In genomic region chr3:87804038-87804677, GRCm38 (mm10) we compare ENCODE assay signal across 8 mouse cellular contexts. TPM values are rescaled to one million over a fixed set of nuclear protein-coding genes. Genes with fewer than 3 reads are reported as not detected.
A peak's percentile ranks its signal among the peaks of the same experiment; 100 is the strongest.
DNase-seq lines count a peak whose midpoint lies in the region; ATAC-seq and TF ChIP-seq lines count a peak whose summit lies in the region.

No protein-coding gene starts in this region.

- no peak for TF ChIP-seq EP300 in lung, postnatal 0 days (IDR thresholded peaks at IDR 0.05)

- TF ChIP-seq POLR2A in olfactory bulb, adult 2 months (IDR thresholded peaks at IDR 0.05; ENCODE audit: insufficient read depth, low read depth, low read length): no peak

- H3K36me3 ChIP-seq in lung, postnatal 0 days (ENCODE audit: insufficient read depth, low read length): no peaks in the 10 kb centered on the region
- no peaks in the 10 kb centered on the region for H3K36me3 ChIP-seq in embryonic facial prominence, embryonic 13.5 days
- H3K36me3 ChIP-seq in limb, embryonic 11.5 days (ENCODE audit: control insufficient read depth, insufficient read depth, low read length): no peaks in the 10 kb centered on the region

- H3K27ac ChIP-seq in lung, postnatal 0 days (ENCODE audit: low read length): no peak overlapping the region
- H3K27ac ChIP-seq in embryonic facial prominence, embryonic 13.5 days: no peak overlapping the region
- H3K27ac ChIP-seq in limb, embryonic 11.5 days (replicated peaks; ENCODE audit: low read depth, low read length): no peak overlapping the region
- H3K27ac ChIP-seq in olfactory bulb, adult 2 months (ENCODE audit: insufficient read depth, low read depth, low read length): no peak overlapping the region

- peak; percentile 32 for ATAC-seq in lung, postnatal 0 days
- ATAC-seq in embryonic facial prominence, embryonic 13.5 days (ENCODE audit: insufficient number of reproducible peaks, insufficient read depth, low FRiP score, low TSS enrichment, low read depth): no peak
- 0 out of 2 replicates have a peak, but pooled peaks have one; percentile 13 for ATAC-seq in limb, embryonic 11.5 days (ENCODE audit: insufficient number of reproducible peaks, low FRiP score, low TSS enrichment, low read depth)

- no peaks in the 10 kb centered on the region for H3K4me1 ChIP-seq in lung, postnatal 0 days (ENCODE audit: insufficient read depth, low read depth, low read length)
- peaks cover 11% of the 10 kb centered on the region for H3K4me1 ChIP-seq in embryonic facial prominence, embryonic 13.5 days
- H3K4me1 ChIP-seq in limb, embryonic 11.5 days (ENCODE audit: control insufficient read depth, insufficient read depth, low read length): 0 out of 2 replicates have a peak, but pooled peaks cover 6% of the 10 kb centered on the region
- H3K4me1 ChIP-seq in olfactory bulb, adult 2 months (ENCODE audit: control insufficient read depth, insufficient read depth, low read length): peaks cover 8% of the 10 kb centered on the region

- H3K4me2 ChIP-seq in lung, postnatal 0 days (replicated peaks; ENCODE audit: low read depth, low read length): peak overlapping the region; percentile 39
- peak overlapping the region; percentile 48 for H3K4me2 ChIP-seq in embryonic facial prominence, embryonic 13.5 days
- peak overlapping the region; percentile 31; the same call in 1 of the 2 replicates for H3K4me2 ChIP-seq in limb, embryonic 11.5 days (ENCODE audit: low read depth, severe bottlenecking)

- peak overlapping the region; percentile 24 for H3K4me3 ChIP-seq in lung, postnatal 0 days (ENCODE audit: low read depth, low read length)
- H3K4me3 ChIP-seq in embryonic facial prominence, embryonic 13.5 days: peak overlapping the region; percentile 25
- 0 out of 2 replicates have a peak overlapping the region, but pooled peaks have one; percentile 3 for H3K4me3 ChIP-seq in limb, embryonic 11.5 days (ENCODE audit: low read depth, low read length)
- peak overlapping the region; percentile 19 for H3K4me3 ChIP-seq in olfactory bulb, adult 2 months (ENCODE audit: insufficient read depth, low read depth, low read length)

- WGBS in lung, postnatal 0 days: 3% methylated on average over 26 of the region's 26 CpGs
- WGBS in embryonic facial prominence, embryonic 13.5 days: 4% methylated on average over 26 of the region's 26 CpGs
- 5% methylated on average over 26 of the region's 26 CpGs for WGBS in limb, embryonic 11.5 days
- WGBS in olfactory bulb, adult 2 months: 7% methylated on average over 26 of the region's 26 CpGs

- peak; percentile 18 for DNase-seq in lung, postnatal 0 days (ENCODE audit: low spot score)
- DNase-seq in lung, postnatal 14 days: no peak
- DNase-seq in limb, embryonic 11.5 days (ENCODE audit: low spot score): no peak
- DNase-seq in ovary, adult 18-20 months (ENCODE audit: low spot score): no peak
- no peak for DNase-seq in thymus, postnatal 0 days (ENCODE audit: low spot score)
- no peak for DNase-seq in frontal cortex, adult 2 months (ENCODE audit: extremely low spot score in 1 of 2, low spot score in 1 of 2)

- no peaks in the 10 kb centered on the region for H3K9me3 ChIP-seq in lung, postnatal 0 days (ENCODE audit: low read length)
- no peaks in the 10 kb centered on the region for H3K9me3 ChIP-seq in embryonic facial prominence, embryonic 13.5 days
- H3K9me3 ChIP-seq in limb, embryonic 11.5 days (ENCODE audit: control insufficient read depth, low read length): no peaks in the 10 kb centered on the region

- H3K27me3 ChIP-seq in lung, postnatal 0 days (replicated peaks; ENCODE audit: insufficient read depth, low read length): peaks cover 39% of the 10 kb centered on the region
- peaks cover 100% of the 10 kb centered on the region for H3K27me3 ChIP-seq in embryonic facial prominence, embryonic 13.5 days
- peaks cover 74% of the 10 kb centered on the region for H3K27me3 ChIP-seq in limb, embryonic 11.5 days (ENCODE audit: control insufficient read depth, insufficient read depth, low read length)

- no peak for TF ChIP-seq CTCF in lung, postnatal 0 days (IDR thresholded peaks at IDR 0.05)
- TF ChIP-seq CTCF in olfactory bulb, adult 2 months (IDR thresholded peaks at IDR 0.05; ENCODE audit: insufficient read depth, low read depth, low read length): no peak

- H3K9ac ChIP-seq in lung, postnatal 0 days (replicated peaks; ENCODE audit: low read depth): no peak overlapping the region
- no peak overlapping the region for H3K9ac ChIP-seq in embryonic facial prominence, embryonic 13.5 days
- peak overlapping the region; percentile 12; the same call in 1 of the 2 replicates for H3K9ac ChIP-seq in limb, embryonic 11.5 days (ENCODE audit: low read length)

RNA-seq across cellular contexts. Expression of gene Insrr, which starts 7.4 kb away (rescaled TPM):
- polyA plus RNA-seq in lung, postnatal 0 days (2015; fragmentation: Nextera tagmentation; extraction: Ambion mirVana): 0.02 and 0.12 TPM in 2 replicates
- 0.78 and 0.80 TPM in 2 replicates for polyA plus RNA-seq in embryonic facial prominence, embryonic 13.5 days (2015; fragmentation: Nextera tagmentation; extraction: Ambion mirVana)
- 0.12 and 0.26 TPM in 2 replicates for polyA plus RNA-seq in limb, embryonic 11.5 days (2014; fragmentation: Nextera tagmentation; extraction: Ambion mirVana)
- not detected in 2 replicates for polyA plus RNA-seq in olfactory bulb, adult 2 months (2012; ENCODE audit: insufficient read depth, insufficient read length, low replicate concordance, missing spikeins)
- polyA plus RNA-seq in thymus, postnatal 0 days (2015; fragmentation: Nextera tagmentation; extraction: Ambion mirVana): 0.04 and 0.05 TPM in 2 replicates
- 0.38 and 0.46 TPM in 2 replicates for polyA plus RNA-seq in frontal cortex, adult 2 months (2012; rRNA removed)

RNA-seq across cellular contexts. Expression of gene Ntrk1, which starts 9.2 kb away (rescaled TPM):
- 4.1 and 4.2 TPM in 2 replicates for polyA plus RNA-seq in lung, postnatal 0 days (2015; fragmentation: Nextera tagmentation; extraction: Ambion mirVana)
- polyA plus RNA-seq in embryonic facial prominence, embryonic 13.5 days (2015; fragmentation: Nextera tagmentation; extraction: Ambion mirVana): 1.8 TPM in 2 replicates
- 0.21 and 0.44 TPM in 2 replicates for polyA plus RNA-seq in limb, embryonic 11.5 days (2014; fragmentation: Nextera tagmentation; extraction: Ambion mirVana)
- polyA plus RNA-seq in olfactory bulb, adult 2 months (2012; ENCODE audit: insufficient read depth, insufficient read length, low replicate concordance, missing spikeins): not detected in 2 replicates
- polyA plus RNA-seq in thymus, postnatal 0 days (2015; fragmentation: Nextera tagmentation; extraction: Ambion mirVana): 0.15 and 0.48 TPM in 2 replicates
- 0.08 and 0.19 TPM in 2 replicates for polyA plus RNA-seq in frontal cortex, adult 2 months (2012; rRNA removed)

RNA-seq across cellular contexts. Expression of gene Pear1, which starts 19.9 kb away (rescaled TPM):
- 20.8 and 21.4 TPM in 2 replicates for polyA plus RNA-seq in lung, postnatal 0 days (2015; fragmentation: Nextera tagmentation; extraction: Ambion mirVana)
- 12.5 and 15.6 TPM in 2 replicates for polyA plus RNA-seq in embryonic facial prominence, embryonic 13.5 days (2015; fragmentation: Nextera tagmentation; extraction: Ambion mirVana)
- 9.4 and 11.3 TPM in 2 replicates for polyA plus RNA-seq in limb, embryonic 11.5 days (2014; fragmentation: Nextera tagmentation; extraction: Ambion mirVana)
- polyA plus RNA-seq in olfactory bulb, adult 2 months (2012; ENCODE audit: insufficient read depth, insufficient read length, low replicate concordance, missing spikeins): not detected in 2 replicates
- 3.5 and 3.6 TPM in 2 replicates for polyA plus RNA-seq in thymus, postnatal 0 days (2015; fragmentation: Nextera tagmentation; extraction: Ambion mirVana)
- 9.9 and 10.2 TPM in 2 replicates for polyA plus RNA-seq in frontal cortex, adult 2 months (2012; rRNA removed)

RNA-seq across cellular contexts. Expression of gene Sh2d2a, which starts 42.4 kb away (rescaled TPM):
- 0.25 and 0.29 TPM in 2 replicates for polyA plus RNA-seq in lung, postnatal 0 days (2015; fragmentation: Nextera tagmentation; extraction: Ambion mirVana)
- not detected in 2 replicates for polyA plus RNA-seq in embryonic facial prominence, embryonic 13.5 days (2015; fragmentation: Nextera tagmentation; extraction: Ambion mirVana)
- polyA plus RNA-seq in limb, embryonic 11.5 days (2014; fragmentation: Nextera tagmentation; extraction: Ambion mirVana): not detected in 2 replicates
- not detected in 2 replicates for polyA plus RNA-seq in olfactory bulb, adult 2 months (2012; ENCODE audit: insufficient read depth, insufficient read length, low replicate concordance, missing spikeins)
- 101 and 108 TPM in 2 replicates for polyA plus RNA-seq in thymus, postnatal 0 days (2015; fragmentation: Nextera tagmentation; extraction: Ambion mirVana)
- 0.02 and 0.06 TPM in 2 replicates for polyA plus RNA-seq in frontal cortex, adult 2 months (2012; rRNA removed)

RNA-seq across cellular contexts. Expression of gene Lrrc71, which starts 55.7 kb away (rescaled TPM):
- polyA plus RNA-seq in lung, postnatal 0 days (2015; fragmentation: Nextera tagmentation; extraction: Ambion mirVana): 8.9 and 9.3 TPM in 2 replicates
- 0.34 and 0.99 TPM in 2 replicates for polyA plus RNA-seq in embryonic facial prominence, embryonic 13.5 days (2015; fragmentation: Nextera tagmentation; extraction: Ambion mirVana)
- 0.26 and 0.43 TPM in 2 replicates for polyA plus RNA-seq in limb, embryonic 11.5 days (2014; fragmentation: Nextera tagmentation; extraction: Ambion mirVana)
- not detected in 2 replicates for polyA plus RNA-seq in olfactory bulb, adult 2 months (2012; ENCODE audit: insufficient read depth, insufficient read length, low replicate concordance, missing spikeins)
- 0.42 and 0.66 TPM in 2 replicates for polyA plus RNA-seq in thymus, postnatal 0 days (2015; fragmentation: Nextera tagmentation; extraction: Ambion mirVana)
- 0.19 and 0.40 TPM in 2 replicates for polyA plus RNA-seq in frontal cortex, adult 2 months (2012; rRNA removed)
